Mouse (Mus musculus): ENCODE measurements around the gene Olfr307. TPM values are rescaled to one million over a fixed set of nuclear protein-coding genes. Genes with fewer than 3 reads are reported as not detected.
"Not testable (repeated sequence)": the region's sequence is repeated elsewhere in the genome, so short reads cannot be mapped to it uniquely, and the experiment has no call there.

The Olfr307 gene
- not detected in 2 replicates for polyA plus RNA-seq (2012; ENCODE audit: insufficient read depth, low replicate concordance)

DNA sequence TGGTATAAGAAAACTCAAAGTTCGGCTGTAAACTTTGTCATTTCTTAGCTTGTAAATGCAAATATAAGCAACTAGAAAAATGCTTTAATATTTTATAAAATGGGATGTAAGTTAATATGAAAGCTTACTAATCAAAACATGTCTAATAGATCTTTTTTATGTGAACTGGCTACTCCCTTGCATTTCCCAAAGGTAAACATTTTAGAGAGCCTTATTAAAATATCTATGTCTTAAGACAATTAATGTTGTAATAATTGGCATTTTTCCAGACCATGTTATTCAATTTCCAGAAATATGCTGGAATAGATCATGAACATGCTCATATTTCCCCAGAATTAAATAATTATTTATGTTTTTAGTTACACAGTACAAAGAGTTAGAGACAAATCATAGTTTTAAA lies at the start of gene Olfr307:
TSS of gene Olfr307 (minus strand) at position 101 of the 400 bp plus-strand sequence.
- Histone ChIP-seq H3K27me3 (replicated peaks) (no peaks in the 10 kb centered on the region), H3K4me3 (replicated peaks) (no peak within 1 kb of the TSS), H3K4me1 (no peaks in the 10 kb centered on the region), H3K9me3 (no peaks in the 10 kb centered on the region), H3K36me3 (replicated peaks; ENCODE audit: low read length) (no peaks in the 10 kb centered on the region)
- no peak for TF ChIP-seq GATA1 (IDR thresholded peaks at IDR 0.05; ENCODE audit: borderline replicate concordance, low read length)
- TF ChIP-seq FLI1 (IDR thresholded peaks at IDR 0.05; ENCODE audit: low read length), result no peak

DNA sequence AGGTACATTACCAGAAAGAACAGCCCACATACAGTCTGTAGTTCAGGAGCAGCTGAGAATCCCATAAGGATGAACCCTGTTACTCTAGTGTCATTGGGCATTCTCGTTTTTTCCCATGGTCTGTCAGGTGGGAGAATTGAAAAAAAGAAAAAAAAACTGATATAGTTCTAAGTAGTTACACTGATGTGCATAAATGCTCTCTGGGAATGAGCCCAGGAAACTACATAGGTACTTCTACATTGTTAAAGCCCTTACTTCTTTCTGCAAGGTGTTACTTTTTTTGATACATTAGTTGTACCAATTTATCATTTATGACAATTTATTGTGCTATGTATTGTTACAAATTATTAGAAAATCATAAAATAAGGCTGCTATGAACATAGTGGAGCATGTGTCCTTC lies 49.2 kb upstream of the Olfr307 start, which contains the start of gene Olfr304:
TSS of gene Olfr304 (minus strand) at position 101 of the 400 bp plus-strand sequence.
- no peaks in the 10 kb centered on the region for H3K27me3 ChIP-seq (replicated peaks)
- H3K9me3 ChIP-seq, result no peaks in the 10 kb centered on the region
- no peak within 1 kb of the TSS for H3K4me3 ChIP-seq (replicated peaks)
- TF ChIP-seq FLI1 (IDR thresholded peaks at IDR 0.05; ENCODE audit: low read length) (no peak), GATA1 (IDR thresholded peaks at IDR 0.05; ENCODE audit: borderline replicate concordance, low read length) (no peak)
- no peaks in the 10 kb centered on the region for H3K4me1 ChIP-seq
- H3K36me3 ChIP-seq (replicated peaks; ENCODE audit: low read length), result no peaks in the 10 kb centered on the region

DNA sequence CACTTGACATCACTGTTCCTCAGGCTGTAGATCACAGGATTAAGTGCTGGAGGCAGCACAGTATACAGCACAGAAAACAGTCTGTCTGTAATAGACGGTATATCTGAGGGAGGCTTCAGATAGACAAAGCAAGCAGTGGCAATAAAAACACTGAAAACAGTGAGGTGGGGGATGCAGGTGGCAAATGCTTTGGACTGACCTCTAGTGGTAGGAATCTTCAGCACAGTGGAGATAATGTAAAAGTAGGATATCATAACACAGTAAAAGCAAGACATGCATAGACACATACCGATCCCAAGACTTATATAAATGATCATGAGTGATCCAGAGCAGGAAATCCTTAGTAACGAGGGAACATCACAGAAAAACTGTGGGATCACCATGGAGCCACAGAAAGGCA lies 48.4 kb upstream of the Olfr307 start:
- H3K4me3 ChIP-seq (replicated peaks), result no peak overlapping the region
- H3K4me1 ChIP-seq, result no peaks in the 10 kb centered on the region
- H3K9me3 ChIP-seq, result no peaks in the 10 kb centered on the region
- TF ChIP-seq FLI1 (IDR thresholded peaks at IDR 0.05; ENCODE audit: low read length), result no peak
- TF ChIP-seq GATA1 (IDR thresholded peaks at IDR 0.05; ENCODE audit: borderline replicate concordance, low read length), result no peak
- no peaks in the 10 kb centered on the region for H3K36me3 ChIP-seq (replicated peaks; ENCODE audit: low read length)
- H3K27me3 ChIP-seq (replicated peaks), result no peaks in the 10 kb centered on the region

DNA sequence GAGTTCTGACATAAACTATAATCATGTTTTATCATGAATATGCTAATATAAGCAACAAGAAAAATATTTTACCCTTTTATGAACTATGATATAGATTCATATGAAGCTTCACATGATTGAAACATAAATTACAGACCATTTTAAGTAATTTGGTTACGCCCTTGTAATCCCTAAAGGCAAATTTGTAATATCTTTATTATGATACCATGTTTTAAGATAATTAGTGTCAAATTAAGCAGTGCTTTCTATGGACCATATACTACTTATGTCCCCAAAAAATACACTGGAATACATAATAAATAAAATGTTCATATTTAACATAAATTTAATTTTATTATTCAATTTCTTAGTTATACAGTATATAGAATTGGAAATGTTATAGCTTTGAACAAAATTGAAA lies 29.4 kb upstream of the Olfr307 start, which contains the start of gene Olfr305:
TSS of gene Olfr305 (minus strand) at position 101 of the 400 bp plus-strand sequence.
- Histone ChIP-seq H3K4me3 (replicated peaks) (no peak within 1 kb of the TSS), H3K4me1 (no peaks in the 10 kb centered on the region), H3K36me3 (replicated peaks; ENCODE audit: low read length) (no peaks in the 10 kb centered on the region), H3K9me3 (no peaks in the 10 kb centered on the region), H3K27me3 (replicated peaks) (no peaks in the 10 kb centered on the region)
- no peak for TF ChIP-seq FLI1 (IDR thresholded peaks at IDR 0.05; ENCODE audit: low read length)
- TF ChIP-seq GATA1 (IDR thresholded peaks at IDR 0.05; ENCODE audit: borderline replicate concordance, low read length), result no peak

DNA sequence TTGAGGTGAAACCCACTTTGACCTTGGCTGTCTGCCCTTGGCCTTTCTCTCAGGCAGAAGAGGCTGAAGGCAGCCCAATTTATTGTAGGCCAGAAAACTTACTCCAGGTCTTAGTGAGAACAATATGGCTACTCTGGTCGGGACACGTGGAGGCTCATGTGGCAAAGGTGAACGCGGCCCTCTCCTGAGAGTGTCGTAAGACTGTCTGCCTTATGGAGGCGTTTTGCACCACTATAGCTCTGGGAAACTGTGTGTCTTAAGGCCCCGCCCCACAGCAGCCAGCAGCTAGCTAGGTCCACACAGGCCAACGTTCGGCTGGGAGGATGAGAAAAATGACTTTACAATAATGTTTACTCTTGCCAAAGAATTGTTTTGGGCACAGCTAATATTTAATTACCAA lies 8.9 kb upstream of the Olfr307 start:
- not testable (repeated sequence) for H3K27me3 ChIP-seq (replicated peaks); H3K9me3 ChIP-seq; H3K4me1 ChIP-seq; H3K36me3 ChIP-seq (replicated peaks; ENCODE audit: low read length); H3K4me3 ChIP-seq (replicated peaks)

DNA sequence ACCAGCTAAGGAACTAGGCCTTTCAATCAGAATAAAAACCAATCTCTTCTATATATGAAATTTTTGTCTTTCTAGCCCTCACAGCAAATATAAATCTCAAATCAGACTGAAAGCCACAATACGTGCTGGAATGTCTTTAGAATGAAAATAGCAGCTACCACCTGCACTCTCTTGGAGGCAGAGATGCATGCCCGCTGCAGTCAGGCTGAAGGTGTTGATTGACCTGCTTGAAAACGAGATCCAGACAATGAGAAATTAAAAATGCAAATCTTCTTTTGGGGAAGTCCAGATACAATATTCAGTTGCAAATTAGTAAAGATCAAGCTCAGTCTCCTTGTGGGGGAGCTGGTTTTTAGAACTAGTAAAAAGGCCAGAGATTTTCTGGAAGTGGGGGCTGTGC lies 6.9 kb upstream of the Olfr307 start:
- no peak for TF ChIP-seq GATA1 (IDR thresholded peaks at IDR 0.05; ENCODE audit: borderline replicate concordance, low read length)
- TF ChIP-seq FLI1 (IDR thresholded peaks at IDR 0.05; ENCODE audit: low read length), result no peak
- no peaks in the 10 kb centered on the region for H3K27me3 ChIP-seq (replicated peaks)

DNA sequence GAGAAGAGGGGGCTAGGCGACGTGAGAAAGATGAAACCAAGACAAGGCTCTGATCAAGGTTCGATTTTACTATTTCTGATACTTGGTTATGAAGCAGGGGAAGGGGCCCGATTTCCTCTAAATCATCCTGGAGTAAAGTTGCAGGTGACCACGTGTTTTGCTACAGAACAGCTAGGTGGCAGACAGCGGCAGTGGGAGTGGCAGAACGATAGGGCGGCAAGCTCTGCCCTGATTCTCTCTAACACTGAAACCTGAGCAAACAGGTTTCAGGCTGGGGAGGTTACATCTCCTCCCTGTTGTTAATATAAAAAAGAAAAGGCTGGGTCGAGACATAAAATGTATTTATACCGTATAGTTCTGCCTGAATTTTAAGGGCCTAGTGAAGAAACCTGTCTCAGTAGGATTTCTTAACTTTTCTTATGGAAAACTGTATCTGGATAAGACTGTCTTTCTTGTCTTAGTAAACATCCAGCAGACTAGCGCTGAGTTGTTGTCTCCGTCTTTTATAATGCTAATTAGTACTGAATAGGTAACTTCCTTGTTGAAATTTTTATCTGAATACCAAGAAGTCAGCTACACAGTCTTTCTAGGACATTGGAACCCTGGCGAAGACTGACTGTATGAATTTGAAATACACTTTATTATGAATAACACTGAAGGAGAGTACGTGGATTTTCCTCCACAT lies 5.6 kb upstream of the Olfr307 start:
- Histone ChIP-seq H3K4me1 (no peaks in the 10 kb centered on the region), H3K9me3 (no peaks in the 10 kb centered on the region), H3K27me3 (replicated peaks) (no peaks in the 10 kb centered on the region), H3K36me3 (replicated peaks; ENCODE audit: low read length) (no peaks in the 10 kb centered on the region), H3K4me3 (replicated peaks) (no peak overlapping the region)
- TF ChIP-seq GATA1 (IDR thresholded peaks at IDR 0.05; ENCODE audit: borderline replicate concordance, low read length) (no peak), FLI1 (IDR thresholded peaks at IDR 0.05; ENCODE audit: low read length) (no peak)

More for the DNA sequence above, 6.9 kb upstream of the Olfr307 start:
- Histone ChIP-seq H3K4me3 (replicated peaks) (no peak overlapping the region), H3K36me3 (replicated peaks; ENCODE audit: low read length) (no peaks in the 10 kb centered on the region), H3K9me3 (no peaks in the 10 kb centered on the region), H3K4me1 (no peaks in the 10 kb centered on the region)

DNA sequence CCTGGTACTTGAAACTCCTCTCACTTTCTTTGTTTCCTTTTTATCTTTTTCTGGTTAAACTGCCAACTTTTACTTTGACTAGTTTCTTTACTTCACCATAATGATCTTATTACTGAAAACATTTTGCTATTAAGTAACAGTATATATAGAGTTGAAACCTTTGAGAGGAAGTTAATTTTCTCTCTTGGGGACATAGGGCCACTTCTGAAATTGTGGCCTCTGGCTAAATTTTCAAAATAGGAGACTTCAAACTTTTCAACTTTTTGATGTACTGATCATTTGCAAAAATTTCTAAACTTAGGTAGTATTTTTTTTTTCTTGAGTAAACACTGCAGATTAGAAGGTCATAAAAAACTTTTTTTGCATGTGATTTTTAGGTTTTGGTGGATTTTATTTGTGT lies 11.9 kb downstream of the Olfr307 start, which contains the start of gene Olfr308:
TSS of gene Olfr308 (minus strand) at position 101 of the 400 bp plus-strand sequence.
- Histone ChIP-seq H3K27me3 (replicated peaks) (no peaks in the 10 kb centered on the region), H3K9me3 (no peaks in the 10 kb centered on the region), H3K4me3 (replicated peaks) (no peak within 1 kb of the TSS), H3K4me1 (no peaks in the 10 kb centered on the region), H3K36me3 (replicated peaks; ENCODE audit: low read length) (no peaks in the 10 kb centered on the region)
- no peak for TF ChIP-seq GATA1 (IDR thresholded peaks at IDR 0.05; ENCODE audit: borderline replicate concordance, low read length)
- no peak for TF ChIP-seq FLI1 (IDR thresholded peaks at IDR 0.05; ENCODE audit: low read length)

DNA sequence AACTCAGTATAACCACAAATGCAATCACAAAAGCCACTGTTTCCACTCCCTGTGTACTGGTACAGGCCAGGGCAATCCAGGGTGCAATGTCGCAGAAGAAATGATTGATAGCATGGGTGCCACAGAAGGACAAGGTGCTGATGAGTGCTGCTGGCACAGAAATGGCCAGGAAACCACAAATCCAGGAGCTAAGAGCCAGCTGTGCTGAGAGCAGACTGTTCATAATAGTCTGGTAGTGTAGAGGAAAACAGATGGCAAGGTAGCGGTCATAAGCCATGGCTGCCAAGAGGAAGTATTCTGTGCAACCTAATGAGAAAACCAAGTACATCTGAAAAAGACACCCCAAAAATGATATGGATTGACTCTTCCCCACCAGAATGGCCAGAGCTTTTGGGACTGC lies 16.1 kb downstream of the Olfr307 start:
- H3K4me1 ChIP-seq, result no peaks in the 10 kb centered on the region
- TF ChIP-seq FLI1 (IDR thresholded peaks at IDR 0.05; ENCODE audit: low read length) (no peak), GATA1 (IDR thresholded peaks at IDR 0.05; ENCODE audit: borderline replicate concordance, low read length) (no peak)
- H3K4me3 ChIP-seq (replicated peaks), result no peak overlapping the region
- H3K27me3 ChIP-seq (replicated peaks), result no peaks in the 10 kb centered on the region
- no peaks in the 10 kb centered on the region for H3K36me3 ChIP-seq (replicated peaks; ENCODE audit: low read length)
- no peaks in the 10 kb centered on the region for H3K9me3 ChIP-seq

DNA sequence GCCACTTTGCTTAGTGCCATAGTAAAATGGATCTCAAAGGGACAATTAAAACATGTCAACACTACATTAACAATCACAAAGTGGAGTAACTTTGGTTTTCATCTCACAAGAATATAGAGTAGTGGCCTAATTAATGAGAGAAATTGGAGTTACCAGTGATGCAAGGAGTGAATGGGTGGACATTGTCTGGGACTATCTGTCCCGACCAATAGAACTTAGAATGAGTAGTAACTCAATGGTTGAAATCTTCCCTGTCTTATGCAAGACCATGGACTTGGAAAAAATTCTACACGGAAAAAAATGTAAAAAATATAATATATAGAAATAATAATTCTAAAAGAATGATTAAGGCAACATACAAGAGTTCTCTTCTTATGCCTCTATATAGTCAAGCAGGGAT lies 23.8 kb downstream of the Olfr307 start, which contains the start of gene Olfr309:
TSS of gene Olfr309 (minus strand) at position 101 of the 400 bp plus-strand sequence.
- TF ChIP-seq FLI1 (IDR thresholded peaks at IDR 0.05; ENCODE audit: low read length) (no peak), GATA1 (IDR thresholded peaks at IDR 0.05; ENCODE audit: borderline replicate concordance, low read length) (no peak)
- no peaks in the 10 kb centered on the region for H3K36me3 ChIP-seq (replicated peaks; ENCODE audit: low read length)
- H3K4me1 ChIP-seq, result no peaks in the 10 kb centered on the region
- no peaks in the 10 kb centered on the region for H3K9me3 ChIP-seq
- no peaks in the 10 kb centered on the region for H3K27me3 ChIP-seq (replicated peaks)
- no peak within 1 kb of the TSS for H3K4me3 ChIP-seq (replicated peaks)

Other genes with a start within 250 kb of the Olfr307 start
- not detected in 2 replicates for gene Vmn2r75, start 165.8 kb downstream of the Olfr307 start, polyA plus RNA-seq (2012; ENCODE audit: insufficient read depth, low replicate concordance)
- not detected in 2 replicates for gene Vmn2r76, start 91.3 kb downstream of the Olfr307 start, polyA plus RNA-seq (2012; ENCODE audit: insufficient read depth, low replicate concordance)
- not detected in 2 replicates for gene Olfr310, start 60.4 kb downstream of the Olfr307 start, polyA plus RNA-seq (2012; ENCODE audit: insufficient read depth, low replicate concordance)
- not detected in 2 replicates for gene Olfr309, start 23.9 kb downstream of the Olfr307 start, polyA plus RNA-seq (2012; ENCODE audit: insufficient read depth, low replicate concordance)
- not detected in 2 replicates for gene Olfr308, start 12.0 kb downstream of the Olfr307 start, polyA plus RNA-seq (2012; ENCODE audit: insufficient read depth, low replicate concordance)
- 0.47 TPM in 1 of 2 replicates, not detected in the other for gene Olfr305, start 29.3 kb upstream of the Olfr307 start, polyA plus RNA-seq (2012; ENCODE audit: insufficient read depth, low replicate concordance)
- not detected in 2 replicates for gene Olfr304, start 49.1 kb upstream of the Olfr307 start, polyA plus RNA-seq (2012; ENCODE audit: insufficient read depth, low replicate concordance)
- gene Olfr303, start 60.2 kb upstream of the Olfr307 start, polyA plus RNA-seq (2012; ENCODE audit: insufficient read depth, low replicate concordance), result not detected in 2 replicates
- not detected in 2 replicates for gene Olfr301, start 66.3 kb upstream of the Olfr307 start, polyA plus RNA-seq (2012; ENCODE audit: insufficient read depth, low replicate concordance)
- gene Olfr299, start 122.3 kb upstream of the Olfr307 start, polyA plus RNA-seq (2012; ENCODE audit: insufficient read depth, low replicate concordance), result not detected in 2 replicates
- gene Olfr298, start 154.9 kb upstream of the Olfr307 start, polyA plus RNA-seq (2012; ENCODE audit: insufficient read depth, low replicate concordance), result not detected in 2 replicates
- not detected in 2 replicates for gene Olfr297, start 182.4 kb upstream of the Olfr307 start, polyA plus RNA-seq (2012; ENCODE audit: insufficient read depth, low replicate concordance)
- not detected in 2 replicates for gene Olfr295, start 246.3 kb upstream of the Olfr307 start, polyA plus RNA-seq (2012; ENCODE audit: insufficient read depth, low replicate concordance)